Mouse (Mus musculus): Measurements from ENCODE around the gene Fgfr2. TPM values are rescaled to one million over a fixed set of nuclear protein-coding genes. Genes with fewer than 3 reads are reported as not detected.

Gene Fgfr2
- polyA plus RNA-seq, 1 experiment = 59.9 TPM

DNA sequence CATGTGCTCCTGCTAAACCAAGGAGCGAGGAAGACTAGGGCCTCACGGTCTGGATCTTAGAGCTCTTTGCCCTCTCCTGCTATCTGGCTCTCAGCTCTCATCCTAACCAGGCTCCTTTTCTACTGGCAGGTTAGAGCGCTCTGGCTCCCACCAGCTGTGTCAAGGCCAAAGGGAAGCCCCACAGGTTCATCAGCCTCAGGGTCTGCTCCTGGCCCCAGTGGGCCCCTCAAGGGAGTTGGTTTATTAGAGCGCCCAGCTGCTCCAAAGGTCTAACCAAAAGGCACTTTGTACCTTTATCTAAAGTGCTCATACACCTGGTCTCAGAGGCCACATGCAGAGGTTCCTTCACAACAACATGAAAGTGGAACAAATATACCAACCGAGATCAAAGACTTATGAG, 366.8 kb downstream of the Fgfr2 start:
- no peak overlapping the region for H3K4me3 ChIP-seq (ENCODE audit: insufficient read depth, low read length)
- TF ChIP-seq POLR2A (IDR thresholded peaks at IDR 0.05; ENCODE audit: low read depth, low read length) (no peak), CTCF (IDR thresholded peaks at IDR 0.05; ENCODE audit: borderline replicate concordance, insufficient read depth, low read length) (no peak)
- no peak overlapping the region for H3K27ac ChIP-seq (ENCODE audit: insufficient read depth, low read length)
- H3K4me1 ChIP-seq (ENCODE audit: control insufficient read depth, insufficient read depth, low read length) = no peaks in the 10 kb centered on the region

DNA sequence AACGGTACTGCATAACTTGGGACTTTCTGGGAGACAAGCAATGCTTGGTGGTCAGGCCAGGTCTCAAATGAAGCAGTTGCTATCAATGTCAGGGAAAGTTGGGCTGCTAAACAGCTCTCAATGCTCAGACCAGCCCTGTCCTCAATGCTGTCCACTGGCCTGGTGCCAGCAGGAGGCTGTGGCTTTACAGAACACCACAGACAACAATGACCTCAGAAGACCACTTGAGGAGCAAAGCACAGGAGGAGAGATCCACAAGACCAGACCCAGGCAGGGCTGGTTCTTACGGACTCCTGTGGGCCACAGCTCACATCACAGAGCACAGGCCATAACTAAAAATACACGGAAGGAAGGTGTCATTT, 368.8 kb downstream of the Fgfr2 start:
- TF ChIP-seq POLR2A (IDR thresholded peaks at IDR 0.05; ENCODE audit: low read depth, low read length) = no peak
- TF ChIP-seq CTCF (IDR thresholded peaks at IDR 0.05; ENCODE audit: borderline replicate concordance, insufficient read depth, low read length) = no peak
- Histone ChIP-seq H3K4me1 (ENCODE audit: control insufficient read depth, insufficient read depth, low read length) (no peaks in the 10 kb centered on the region), H3K4me3 (ENCODE audit: insufficient read depth, low read length) (no peak overlapping the region), H3K27ac (ENCODE audit: insufficient read depth, low read length) (no peak overlapping the region)

DNA sequence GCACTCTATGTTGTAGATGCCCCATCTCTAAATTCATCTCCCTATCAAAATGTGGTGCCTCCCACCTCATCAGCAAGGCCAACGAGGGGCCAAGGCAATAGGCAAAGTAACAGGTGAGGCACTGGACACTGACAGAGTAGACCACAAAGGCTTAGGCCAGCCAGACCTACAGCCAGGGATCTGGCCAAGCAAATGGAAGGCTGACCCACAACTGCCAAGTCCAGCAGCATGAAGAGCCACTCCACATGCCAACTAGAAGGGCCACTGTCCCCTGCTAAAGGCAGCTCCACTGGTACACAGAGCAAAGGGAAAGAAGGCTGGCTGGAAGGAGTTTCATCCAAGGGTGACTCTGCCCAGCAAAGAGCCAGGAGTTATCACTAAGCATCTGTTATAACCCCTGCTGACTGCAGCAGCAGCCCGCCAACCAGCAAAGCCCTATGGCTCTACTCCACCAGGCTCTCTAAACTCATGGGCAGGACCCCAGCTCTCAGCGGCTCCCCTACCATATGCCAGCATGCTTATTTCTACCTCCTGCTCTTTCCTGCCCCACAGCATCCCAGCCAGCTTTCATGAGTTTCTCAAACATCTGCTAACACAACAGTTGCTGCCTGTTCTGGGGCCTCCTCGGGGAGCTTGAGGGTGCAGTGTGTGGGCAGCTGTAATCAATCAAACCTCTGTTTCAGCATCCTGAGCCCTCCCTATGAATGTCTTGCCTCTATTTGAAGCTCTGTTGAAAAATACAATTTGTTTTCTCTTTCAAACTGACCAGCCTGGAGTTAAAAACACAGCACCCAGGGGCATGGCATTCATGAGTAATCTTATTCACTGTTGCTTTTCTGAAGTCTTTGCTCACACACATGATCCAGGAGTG, 369.4 kb downstream of the Fgfr2 start:
- TF ChIP-seq CTCF (IDR thresholded peaks at IDR 0.05; ENCODE audit: borderline replicate concordance, insufficient read depth, low read length) (no peak), POLR2A (IDR thresholded peaks at IDR 0.05; ENCODE audit: low read depth, low read length) (no peak)
- H3K27ac ChIP-seq (ENCODE audit: insufficient read depth, low read length) = no peak overlapping the region
- no peaks in the 10 kb centered on the region for H3K4me1 ChIP-seq (ENCODE audit: control insufficient read depth, insufficient read depth, low read length)
- no peak overlapping the region for H3K4me3 ChIP-seq (ENCODE audit: insufficient read depth, low read length)

DNA sequence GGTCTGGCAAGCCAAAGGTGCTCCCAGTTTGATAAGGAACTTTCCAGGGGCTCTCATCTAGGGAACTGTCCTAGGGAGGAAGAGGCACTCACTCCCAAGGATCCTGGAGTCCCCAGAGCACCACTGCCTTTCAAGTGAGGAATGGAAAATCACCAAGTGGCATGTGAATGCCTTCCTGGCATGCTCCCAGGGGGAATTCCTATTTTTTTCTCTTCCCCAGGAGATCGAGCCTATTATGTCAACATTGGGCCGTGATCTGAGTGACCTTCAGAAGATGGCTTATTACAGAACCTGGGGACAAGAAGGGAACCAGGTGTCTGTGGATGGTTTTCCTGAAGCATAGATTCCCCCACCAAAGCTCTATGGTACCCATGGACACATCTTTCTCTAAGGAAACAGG, 371.4 kb downstream of the Fgfr2 start:
- H3K4me3 ChIP-seq (ENCODE audit: insufficient read depth, low read length) = no peak overlapping the region
- H3K4me1 ChIP-seq (ENCODE audit: control insufficient read depth, insufficient read depth, low read length) = no peaks in the 10 kb centered on the region
- TF ChIP-seq CTCF (IDR thresholded peaks at IDR 0.05; ENCODE audit: borderline replicate concordance, insufficient read depth, low read length) (no peak), POLR2A (IDR thresholded peaks at IDR 0.05; ENCODE audit: low read depth, low read length) (no peak)
- H3K27ac ChIP-seq (ENCODE audit: insufficient read depth, low read length) = no peak overlapping the region

DNA sequence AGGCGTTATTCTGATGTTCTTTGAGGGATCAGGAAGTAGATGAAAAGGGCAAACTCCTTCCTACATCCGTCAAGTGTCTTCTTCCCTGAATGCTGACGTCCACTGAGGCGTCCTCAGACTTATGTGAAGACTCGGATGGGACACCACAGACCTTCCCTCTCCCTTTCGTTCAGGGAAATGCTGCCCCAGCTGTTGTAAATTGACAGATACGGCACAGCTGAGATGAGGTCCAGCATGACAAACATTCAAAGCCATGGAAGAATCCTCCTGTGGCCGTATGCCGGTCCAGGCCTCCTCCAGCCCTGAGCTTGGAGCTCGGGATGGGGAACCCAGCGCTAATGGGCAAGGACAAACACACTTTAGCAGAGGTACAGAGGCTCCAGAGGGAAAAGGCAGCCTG, 373.6 kb downstream of the Fgfr2 start:
- no peak for TF ChIP-seq CTCF (IDR thresholded peaks at IDR 0.05; ENCODE audit: borderline replicate concordance, insufficient read depth, low read length)
- no peak for TF ChIP-seq POLR2A (IDR thresholded peaks at IDR 0.05; ENCODE audit: low read depth, low read length)
- no peak overlapping the region for H3K4me3 ChIP-seq (ENCODE audit: insufficient read depth, low read length)
- no peak overlapping the region for H3K27ac ChIP-seq (ENCODE audit: insufficient read depth, low read length)
- no peaks in the 10 kb centered on the region for H3K4me1 ChIP-seq (ENCODE audit: control insufficient read depth, insufficient read depth, low read length)

DNA sequence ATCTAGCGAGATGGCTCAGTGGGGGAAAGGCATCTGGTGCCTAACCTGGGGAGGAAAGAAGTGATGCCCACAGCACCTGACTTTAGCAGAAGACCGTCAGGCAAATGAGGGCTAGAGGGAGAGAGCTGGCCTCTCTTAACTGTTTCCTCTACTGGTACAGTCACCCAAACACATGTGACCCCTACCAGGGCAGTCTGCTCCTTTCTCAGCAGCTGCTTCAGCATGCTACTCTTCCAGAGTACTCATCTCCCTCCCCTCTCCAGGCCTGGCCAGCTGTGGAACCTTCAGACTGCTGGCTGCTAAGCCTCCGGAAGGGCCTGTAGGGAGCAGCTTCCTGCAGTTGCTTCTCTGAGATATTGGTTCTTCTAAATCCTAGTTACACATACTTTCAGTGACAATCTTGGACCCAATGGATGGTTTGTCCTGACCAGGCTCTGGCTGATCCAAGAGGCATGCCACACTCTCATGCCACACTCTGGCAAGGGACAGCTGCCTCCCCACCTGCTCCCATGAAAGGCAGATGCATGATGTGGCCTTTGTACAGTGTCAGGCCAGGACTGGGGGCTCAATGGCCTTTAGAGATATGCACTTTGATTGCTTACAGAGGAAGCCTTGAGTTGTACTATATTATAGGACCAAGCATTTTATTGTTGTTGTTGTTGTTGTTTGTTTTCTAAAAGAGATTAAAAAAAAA, 374.9 kb downstream of the Fgfr2 start:
- Histone ChIP-seq H3K27ac (ENCODE audit: insufficient read depth, low read length) (no peak overlapping the region), H3K4me1 (ENCODE audit: control insufficient read depth, insufficient read depth, low read length) (no peaks in the 10 kb centered on the region), H3K4me3 (ENCODE audit: insufficient read depth, low read length) (no peak overlapping the region)
- no peak for TF ChIP-seq CTCF (IDR thresholded peaks at IDR 0.05; ENCODE audit: borderline replicate concordance, insufficient read depth, low read length)
- TF ChIP-seq POLR2A (IDR thresholded peaks at IDR 0.05; ENCODE audit: low read depth, low read length) = no peak

DNA sequence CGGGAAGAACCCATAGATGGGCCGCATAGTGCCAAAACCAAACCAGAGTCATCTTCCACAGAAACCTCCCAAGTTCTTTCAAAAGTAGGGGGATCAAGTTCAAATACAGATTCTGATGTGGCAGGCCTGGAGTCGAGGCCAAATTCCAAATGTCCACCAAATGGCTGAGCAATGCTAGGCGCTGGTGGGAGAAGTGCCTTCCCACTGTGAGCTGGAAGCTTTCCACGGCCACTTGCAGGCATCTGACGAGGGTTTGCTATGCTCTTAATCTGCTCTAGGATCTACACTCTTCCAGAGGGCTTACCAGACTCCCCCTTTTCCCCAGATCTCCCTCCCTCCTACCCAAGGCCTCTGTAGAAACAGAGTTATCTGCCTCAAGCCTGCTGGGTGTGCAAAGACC, 376.1 kb downstream of the Fgfr2 start:
- TF ChIP-seq POLR2A (IDR thresholded peaks at IDR 0.05; ENCODE audit: low read depth, low read length) (no peak), CTCF (IDR thresholded peaks at IDR 0.05; ENCODE audit: borderline replicate concordance, insufficient read depth, low read length) (no peak)
- Histone ChIP-seq H3K4me3 (ENCODE audit: insufficient read depth, low read length) (no peak overlapping the region), H3K27ac (ENCODE audit: insufficient read depth, low read length) (no peak overlapping the region), H3K4me1 (ENCODE audit: control insufficient read depth, insufficient read depth, low read length) (no peaks in the 10 kb centered on the region)

DNA sequence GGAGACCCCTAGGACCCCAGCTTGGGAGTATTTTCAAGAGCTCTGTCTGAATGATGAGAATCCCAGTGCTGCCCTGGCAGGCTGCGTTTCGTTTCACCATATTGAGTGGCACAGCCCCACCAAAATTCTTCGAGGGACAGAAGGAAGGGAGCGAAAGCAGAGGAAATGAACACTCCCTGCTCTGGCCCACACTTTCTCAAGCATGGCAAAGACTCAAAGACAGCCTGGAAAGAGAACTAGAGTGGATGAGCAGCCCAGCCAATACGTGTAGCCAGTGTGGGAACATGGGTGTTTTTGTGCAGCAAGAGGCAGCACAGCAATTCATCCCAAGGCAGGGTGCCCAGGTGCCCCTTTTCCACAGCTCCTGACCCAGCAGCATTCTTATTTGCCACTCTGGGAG, 380.2 kb downstream of the Fgfr2 start:
- H3K27ac ChIP-seq (ENCODE audit: insufficient read depth, low read length) = no peak overlapping the region
- TF ChIP-seq POLR2A (IDR thresholded peaks at IDR 0.05; ENCODE audit: low read depth, low read length) (no peak), CTCF (IDR thresholded peaks at IDR 0.05; ENCODE audit: borderline replicate concordance, insufficient read depth, low read length) (no peak)

DNA sequence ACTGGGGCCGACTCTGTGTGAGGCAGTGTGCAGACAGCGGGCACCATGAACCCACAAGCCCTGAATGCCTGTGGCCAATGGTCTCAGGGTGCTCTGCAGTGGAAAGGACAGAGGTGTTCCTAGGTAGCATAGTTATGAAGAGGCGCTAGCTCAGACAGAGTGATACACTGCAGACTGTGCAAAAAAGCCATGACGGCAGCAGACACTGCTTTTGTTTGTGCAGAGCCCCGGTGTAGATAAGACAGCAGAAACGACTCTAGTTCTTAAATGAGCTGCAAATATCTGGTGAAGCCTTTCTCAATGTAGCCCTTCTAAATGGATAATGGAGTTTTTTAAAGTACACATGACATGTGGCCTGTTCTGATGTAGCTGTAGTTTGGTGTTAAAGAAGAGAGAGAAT, 383.3 kb downstream of the Fgfr2 start:
- H3K4me1 ChIP-seq (ENCODE audit: control insufficient read depth, insufficient read depth, low read length) = no peaks in the 10 kb centered on the region
- H3K27ac ChIP-seq (ENCODE audit: insufficient read depth, low read length) = no peak overlapping the region
- H3K4me3 ChIP-seq (ENCODE audit: insufficient read depth, low read length) = no peak overlapping the region
- TF ChIP-seq POLR2A (IDR thresholded peaks at IDR 0.05; ENCODE audit: low read depth, low read length) (no peak), CTCF (IDR thresholded peaks at IDR 0.05; ENCODE audit: borderline replicate concordance, insufficient read depth, low read length) (no peak)

More for the DNA sequence above, 380.2 kb downstream of the Fgfr2 start:
- Histone ChIP-seq H3K4me1 (ENCODE audit: control insufficient read depth, insufficient read depth, low read length) (no peaks in the 10 kb centered on the region), H3K4me3 (ENCODE audit: insufficient read depth, low read length) (no peak overlapping the region)

DNA sequence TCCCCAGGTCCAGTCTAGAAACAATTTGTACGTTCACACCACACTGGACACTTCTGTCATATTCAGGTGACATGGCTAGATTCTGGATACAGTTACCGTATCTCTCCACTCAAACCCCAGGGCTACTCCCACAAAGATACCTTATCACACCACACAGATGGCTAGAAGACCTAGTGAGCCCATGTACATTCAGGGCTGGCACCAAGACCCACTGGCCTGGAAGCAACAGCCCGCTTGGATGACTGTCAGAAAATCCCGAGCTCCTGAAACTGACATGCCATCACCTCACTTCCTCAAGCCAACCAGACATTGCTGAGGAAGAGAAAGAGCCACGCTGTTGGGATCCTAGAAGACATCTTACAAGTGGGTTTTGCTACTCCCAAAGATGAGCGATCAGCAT, 384.3 kb downstream of the Fgfr2 start:
- Histone ChIP-seq H3K27ac (ENCODE audit: insufficient read depth, low read length) (no peak overlapping the region), H3K4me3 (ENCODE audit: insufficient read depth, low read length) (no peak overlapping the region), H3K4me1 (ENCODE audit: control insufficient read depth, insufficient read depth, low read length) (no peaks in the 10 kb centered on the region)
- TF ChIP-seq CTCF (IDR thresholded peaks at IDR 0.05; ENCODE audit: borderline replicate concordance, insufficient read depth, low read length) (no peak), POLR2A (IDR thresholded peaks at IDR 0.05; ENCODE audit: low read depth, low read length) (no peak)
